Mouse (Mus musculus) G1E (cell line): ENCODE measurements around the gene Bik.

Source experiments
- CTCF ChIP-seq: IDR thresholded peaks from 2 replicates; pipeline ENCODE4 v1.5.1; 2012; ENCODE audit warnings: low read depth, low read length, inconsistent platforms, mixed read lengths
- GATA1 ChIP-seq: IDR thresholded peaks from 2 replicates; pipeline ENCODE4 v1.6.1; 2012; ENCODE audit warnings: borderline replicate concordance, low read length, inconsistent platforms, mixed read lengths
- GATA2 ChIP-seq: IDR thresholded peaks from 2 replicates; pipeline ENCODE4 v1.6.1; 2012; ENCODE audit warnings: low read depth, low read length, inconsistent platforms, borderline replicate concordance
- POLR2AphosphoS5 ChIP-seq: IDR thresholded peaks from 2 replicates; pipeline ENCODE4 v1.6.1; 2012; ENCODE audit warnings: low read depth, low read length, inconsistent platforms; ENCODE audit not compliant: insufficient replicate concordance
- TAL1 ChIP-seq: conservative IDR thresholded peaks from 2 replicates; pipeline ENCODE4 v1.6.1; 2012; ENCODE audit warnings: low read depth, low read length, inconsistent platforms, mixed read lengths

DNA sequence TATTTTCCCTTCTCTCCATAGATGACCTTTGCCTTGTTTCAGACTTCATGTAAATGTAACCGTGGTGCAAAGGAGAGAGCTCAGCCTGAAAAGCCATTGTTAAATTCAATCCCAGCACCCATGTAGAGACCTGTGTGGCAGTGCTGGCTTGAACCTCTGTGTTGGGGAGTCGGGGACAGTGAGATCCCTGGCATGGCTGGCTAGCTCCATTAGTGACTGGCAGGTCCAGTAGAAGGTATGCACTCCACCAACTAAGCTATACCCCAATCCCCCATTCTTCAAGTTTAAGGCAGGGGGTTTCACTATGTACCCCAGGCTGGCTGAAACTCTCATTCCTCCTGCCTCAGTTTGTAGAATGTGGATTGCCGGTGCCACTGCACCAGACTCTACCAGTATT is 2.3 kb upstream of the Bik start:
- TF ChIP-seq CTCF, result no peak
- no peak for TF ChIP-seq GATA1
- no peak for TF ChIP-seq GATA2
- TF ChIP-seq TAL1, result no peak
- no peak for TF ChIP-seq POLR2AphosphoS5
